ENCODE assay signal across 12 mouse cellular contexts in genomic region chr17:31809894-31810293, GRCm38 (mm10). TPM values are rescaled to one million over a fixed set of nuclear protein-coding genes. Genes with fewer than 3 reads are reported as not detected.
DNase-seq lines count a peak whose midpoint lies in the region; ATAC-seq and TF ChIP-seq lines count a peak whose summit lies in the region.
"Had no signal": no experiment of that assay in that cellular context is flagged by ENCODE, and none has a peak within 500 bp of the region (broad histone marks: within the 10 kb centered on the region; RNA-seq: fewer than 3 reads in every experiment).

No protein-coding gene starts in this region.

- peaks cover 13% of the 10 kb centered on the region; the same call in 1 of the 2 replicates for H3K4me1 ChIP-seq in hindbrain, postnatal 0 days (ENCODE audit: insufficient read depth, low read length)
- H3K4me1 ChIP-seq in heart, adult 2 months (ENCODE audit: control insufficient read depth, insufficient read depth, low read length): peaks cover 2% of the 10 kb centered on the region; the same call in 1 of the 2 replicates

- no peak for TF ChIP-seq CTCF in gastrocnemius, adult 2 months (IDR thresholded peaks at IDR 0.05)
- no peak for TF ChIP-seq CTCF in hindbrain, postnatal 0 days (IDR thresholded peaks at IDR 0.05; ENCODE audit: low read depth)
- no peak for TF ChIP-seq CTCF in heart, adult 2 months (IDR thresholded peaks at IDR 0.05)

- H3K4me2 ChIP-seq in hindbrain, postnatal 0 days (ENCODE audit: low read depth, low read length): peak overlapping the region; percentile 32

- ATAC-seq in hindbrain, postnatal 0 days: peak; percentile 57

- DNase-seq in gastrocnemius, adult 2 months: peak; percentile 10
- DNase-seq in gastrocnemius, postnatal 10 days: no peak
- peak; percentile 28 for DNase-seq in thymus, postnatal 4 days
- no peak for DNase-seq in thymus, postnatal 14 days
- peak; percentile 55 for DNase-seq in hindbrain, postnatal 0 days (ENCODE audit: low spot score)
- DNase-seq in spleen, postnatal 36 days (ENCODE audit: low spot score in 2 of 2): no peak
- DNase-seq in heart, adult 2 months: no peak
- no peak for DNase-seq in testis, postnatal 14 days (ENCODE audit: low spot score)
- DNase-seq: adrenal gland, postnatal 25 days; cerebellum, adult 9-10 months; heart, postnatal 36 days; lung, adult 2 months had no signal

- WGBS in hindbrain, postnatal 0 days: 20% methylated on average over 19 of the region's 19 CpGs
- 77% methylated on average over 19 of the region's 19 CpGs for WGBS in heart, adult 2 months

- no peaks in the 10 kb centered on the region; the same call in 1 of the 2 replicates for H3K27me3 ChIP-seq in hindbrain, postnatal 0 days (ENCODE audit: insufficient read depth, low read length)
- H3K27me3 ChIP-seq in heart, adult 2 months (ENCODE audit: control insufficient read depth, insufficient read depth, low read length): no peaks in the 10 kb centered on the region

- H3K27ac ChIP-seq in gastrocnemius, adult 2 months: no peak overlapping the region
- peak overlapping the region; percentile 32; the same call in 1 of the 2 replicates for H3K27ac ChIP-seq in hindbrain, postnatal 0 days
- no peak overlapping the region for H3K27ac ChIP-seq in heart, adult 2 months

- no peak overlapping the region for H3K4me3 ChIP-seq in gastrocnemius, adult 2 months
- H3K4me3 ChIP-seq in hindbrain, postnatal 0 days (ENCODE audit: low read length): no peak overlapping the region
- no peak overlapping the region for H3K4me3 ChIP-seq in heart, adult 2 months

- H3K9me3 ChIP-seq in hindbrain, postnatal 0 days (ENCODE audit: low read length): no peaks in the 10 kb centered on the region

- H3K36me3 ChIP-seq in hindbrain, postnatal 0 days (ENCODE audit: insufficient read depth, low read length): no peaks in the 10 kb centered on the region
- H3K36me3 ChIP-seq in heart, adult 2 months (ENCODE audit: control insufficient read depth, insufficient read depth, low read length): no peaks in the 10 kb centered on the region

- H3K9ac ChIP-seq in hindbrain, postnatal 0 days (replicated peaks; ENCODE audit: low read length): no peak overlapping the region
- H3K9ac ChIP-seq in heart, adult 2 months (ENCODE audit: low read depth, low read length): no peak overlapping the region

- TF ChIP-seq POLR2A in heart, adult 2 months (IDR thresholded peaks at IDR 0.05; ENCODE audit: insufficient read depth, low read depth, low read length): no peak

- intact Hi-C loops in gastrocnemius, adult 2 months (cut with DNase I): no loop called here
- intact Hi-C loops in heart, adult 2 months (cut with DNase I): no loop called here

- no peaks in the 10 kb centered on the region for H3K79me2 ChIP-seq in heart, adult 2 months (replicated peaks; ENCODE audit: control insufficient read depth, insufficient read depth, low read length)

- no peak for TF ChIP-seq EP300 in heart, adult 2 months (IDR thresholded peaks at IDR 0.05; ENCODE audit: insufficient read depth, low read depth, low read length)

RNA-seq across cellular contexts. Expression of gene Sik1, which starts 45.7 kb away (rescaled TPM):
- total RNA-seq in gastrocnemius, adult 2 months (2021): 10 to 100 TPM; 13.4 to 58.6 TPM
- 10 to 100 TPM; 30.6 to 33.2 TPM for total RNA-seq in gastrocnemius, postnatal 10 days (2021)
- total RNA-seq in hindbrain, postnatal 0 days (2014; rRNA removed): 39.6 and 41.6 TPM in 2 replicates
- 14.4 and 18.1 TPM in 2 replicates for polyA plus RNA-seq in hindbrain, postnatal 0 days (2015; fragmentation: Nextera tagmentation; extraction: Ambion mirVana)
- 10 to 100 TPM; 39.6 to 62.7 TPM for total RNA-seq in heart, adult 2 months (2021)
- 15.4 and 21.0 TPM in 2 replicates for polyA plus RNA-seq in heart, adult 2 months (2012; rRNA removed)

Comparison
In these comparisons a context has a peak if more than half of its experiments do, and no peak if none do; other contexts are left out.
1. DNase-seq: peak in gastrocnemius, adult 2 months (single experiment), thymus, postnatal 4 days (single experiment) and hindbrain, postnatal 0 days (single experiment); none in gastrocnemius, postnatal 10 days (single experiment), thymus, postnatal 14 days (single experiment), spleen, postnatal 36 days (0 of 2), heart, adult 2 months (0 of 2) and testis, postnatal 14 days (single experiment).